Mouse (Mus musculus): ENCODE data around the gene Stk16. TPM values are rescaled to one million over a fixed set of nuclear protein-coding genes. Genes with fewer than 3 reads are reported as not detected.

Gene Stk16
- polyA plus RNA-seq, 1 experiment from 2014 or later = 101 TPM

DNA sequence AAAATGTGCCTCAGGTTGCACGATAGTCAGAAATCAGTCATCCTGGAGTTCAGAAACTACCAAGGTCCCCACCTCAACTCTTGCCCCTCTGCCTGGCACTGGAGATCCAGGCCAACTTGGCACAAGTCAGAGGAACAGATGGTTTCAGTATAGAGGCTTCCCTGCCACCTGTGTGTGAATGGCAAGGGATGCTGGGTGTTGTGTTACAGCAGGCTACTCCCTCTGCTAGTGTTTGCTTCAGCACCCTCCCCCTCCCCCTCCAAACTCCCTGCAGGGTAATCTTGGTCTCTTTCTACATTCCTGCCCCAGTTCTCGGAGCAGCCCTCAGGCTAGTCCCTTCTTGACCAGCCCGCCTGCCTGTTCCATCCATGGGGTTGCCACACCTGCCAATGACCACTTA is 39.9 kb downstream of the Stk16 start:
- ATAC-seq (no peak), DNase-seq (no peak)
- Histone ChIP-seq H3K4me3 (ENCODE audit: low read depth, low read length) (no peak overlapping the region), H3K4me1 (ENCODE audit: insufficient read depth) (peaks cover 11% of the 10 kb centered on the region), H3K9me3 (ENCODE audit: low read length) (no peaks in the 10 kb centered on the region), H3K27me3 (ENCODE audit: insufficient read depth, low read length) (no peaks in the 10 kb centered on the region), H3K9ac (replicated peaks) (no peak overlapping the region), H3K4me2 (ENCODE audit: low read depth, low read length) (no peak overlapping the region), H3K27ac (ENCODE audit: low read depth) (no peak overlapping the region), H3K36me3 (replicated peaks; ENCODE audit: insufficient read depth, low read length) (no peaks in the 10 kb centered on the region)
- WGBS (ENCODE audit: insufficient replicate concordance) = 91% methylated on average over 3 of the region's 3 CpGs
- TF ChIP-seq EP300 (IDR thresholded peaks at IDR 0.05; ENCODE audit: low read depth) (no peak), CTCF (IDR thresholded peaks at IDR 0.05; ENCODE audit: low read depth) (no peak)

DNA sequence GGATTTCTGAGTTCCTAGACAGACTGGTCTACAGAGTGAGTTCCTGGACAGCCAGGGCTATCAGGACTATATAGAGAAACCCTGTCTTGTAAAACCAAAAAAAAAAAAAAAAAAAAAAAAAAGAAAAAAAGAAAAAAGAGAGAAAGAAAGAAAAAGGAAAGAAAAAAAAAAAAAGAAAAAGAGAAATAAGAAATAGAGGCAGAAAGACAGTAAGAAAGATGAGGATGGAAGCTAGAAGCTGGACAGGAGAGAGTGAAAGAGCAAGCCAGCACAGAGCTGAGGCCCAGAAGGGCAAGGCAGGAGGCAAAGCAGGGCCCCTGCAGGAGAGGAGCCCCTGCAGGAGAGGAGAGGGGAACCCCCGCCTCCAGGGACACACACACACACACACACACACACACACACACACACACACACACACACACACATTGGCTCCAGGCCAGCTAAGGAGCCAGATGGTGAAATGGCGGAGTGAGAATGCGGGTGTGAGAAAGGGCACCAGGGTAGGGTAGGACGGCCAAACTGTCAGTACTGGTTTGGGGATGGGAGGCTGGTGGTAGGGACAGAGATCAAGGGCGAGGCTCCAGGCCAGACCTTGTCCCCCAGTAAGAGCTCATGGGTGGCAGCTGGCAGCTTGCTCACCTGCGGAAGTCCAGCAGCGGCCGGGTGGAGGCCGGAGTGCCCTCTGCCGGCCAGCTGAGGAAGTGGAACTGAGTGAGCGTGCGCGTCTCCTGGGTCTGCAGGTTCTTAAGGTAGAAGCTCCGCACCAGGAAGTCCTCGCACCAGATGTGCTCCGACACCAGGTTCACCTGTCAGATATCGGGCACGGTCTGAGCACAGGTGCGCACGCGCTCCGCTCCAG is 40.7 kb downstream of the Stk16 start:
- Histone ChIP-seq H3K9me3 (ENCODE audit: low read length) (no peaks in the 10 kb centered on the region), H3K4me2 (ENCODE audit: low read depth, low read length) (peak overlapping the region; percentile 69), H3K9ac (replicated peaks) (peak overlapping the region; percentile 5), H3K27me3 (ENCODE audit: insufficient read depth, low read length) (no peaks in the 10 kb centered on the region), H3K4me1 (ENCODE audit: insufficient read depth) (peaks cover 11% of the 10 kb centered on the region), H3K27ac (ENCODE audit: low read depth) (peak overlapping the region; percentile 34; the same call in 1 of the 2 replicates), H3K36me3 (replicated peaks; ENCODE audit: insufficient read depth, low read length) (no peaks in the 10 kb centered on the region), H3K4me3 (ENCODE audit: low read depth, low read length) (peak overlapping the region; percentile 25; the same call in 1 of the 2 replicates)
- whole genome bisulfite sequencing (ENCODE audit: insufficient replicate concordance) = 5% methylated on average over 21 of the region's 22 CpGs
- DNase-seq (peak; percentile 89), ATAC-seq (peak; percentile 77)
- no peak for TF ChIP-seq EP300 (IDR thresholded peaks at IDR 0.05; ENCODE audit: low read depth)
- TF ChIP-seq CTCF (IDR thresholded peaks at IDR 0.05; ENCODE audit: low read depth) = peak; percentile 98

DNA sequence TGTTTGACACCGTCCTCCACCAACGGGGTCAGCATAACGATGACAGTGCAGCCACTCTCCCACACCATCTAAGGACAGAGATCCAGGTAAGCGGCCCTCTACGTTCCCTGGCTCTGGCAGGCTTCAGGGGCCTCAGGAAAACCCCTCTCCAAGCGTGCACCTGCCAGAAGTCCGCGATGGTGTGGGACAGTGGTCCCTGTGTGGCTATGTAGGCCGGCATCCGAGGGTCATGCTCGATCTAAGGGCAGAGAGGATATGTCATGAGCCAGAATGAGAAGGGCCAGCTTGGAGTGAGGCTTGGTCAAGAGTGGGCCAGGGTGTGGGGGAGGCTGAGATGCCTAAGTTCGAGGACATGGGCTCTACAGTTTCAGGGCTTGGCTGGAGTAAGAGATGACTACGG is 41.7 kb downstream of the Stk16 start:
- no peak overlapping the region for H3K4me3 ChIP-seq (ENCODE audit: low read depth, low read length)
- no peak overlapping the region for H3K9ac ChIP-seq (replicated peaks)
- H3K9me3 ChIP-seq (ENCODE audit: low read length) = no peaks in the 10 kb centered on the region
- no peaks in the 10 kb centered on the region for H3K36me3 ChIP-seq (replicated peaks; ENCODE audit: insufficient read depth, low read length)
- TF ChIP-seq EP300 (IDR thresholded peaks at IDR 0.05; ENCODE audit: low read depth) (no peak), CTCF (IDR thresholded peaks at IDR 0.05; ENCODE audit: low read depth) (no peak)
- H3K27ac ChIP-seq (ENCODE audit: low read depth) = no peak overlapping the region
- H3K4me1 ChIP-seq (ENCODE audit: insufficient read depth) = peaks cover 11% of the 10 kb centered on the region
- H3K4me2 ChIP-seq (ENCODE audit: low read depth, low read length) = no peak overlapping the region
- WGBS (ENCODE audit: insufficient replicate concordance) = 69% methylated on average over 13 of the region's 13 CpGs
- DNase-seq (peak; percentile 16), ATAC-seq (no peak)
- H3K27me3 ChIP-seq (ENCODE audit: insufficient read depth, low read length) = no peaks in the 10 kb centered on the region

DNA sequence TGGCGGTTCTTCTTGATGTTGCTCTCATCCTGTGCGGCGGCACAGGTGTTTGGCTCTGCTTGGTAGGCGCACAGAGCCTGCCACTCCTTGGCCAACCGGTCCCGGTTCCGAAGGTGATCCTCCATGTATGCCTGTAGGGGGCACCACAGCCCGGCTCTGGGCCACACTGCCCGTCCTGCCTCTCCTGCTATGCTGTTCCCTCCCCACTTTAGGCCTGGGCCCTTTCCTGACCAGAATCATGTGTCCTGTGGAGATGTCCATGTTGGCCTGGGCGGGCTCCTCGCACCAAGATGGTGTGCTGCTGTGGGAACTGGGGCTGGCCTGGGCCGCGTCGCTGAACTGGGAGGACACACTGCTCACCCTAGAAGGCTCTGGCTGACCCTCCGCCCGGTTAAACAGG is 42.4 kb downstream of the Stk16 start:
- Histone ChIP-seq H3K36me3 (replicated peaks; ENCODE audit: insufficient read depth, low read length) (no peaks in the 10 kb centered on the region), H3K9ac (replicated peaks) (no peak overlapping the region), H3K27ac (ENCODE audit: low read depth) (no peak overlapping the region), H3K4me3 (ENCODE audit: low read depth, low read length) (no peak overlapping the region), H3K4me2 (ENCODE audit: low read depth, low read length) (no peak overlapping the region), H3K27me3 (ENCODE audit: insufficient read depth, low read length) (no peaks in the 10 kb centered on the region), H3K9me3 (ENCODE audit: low read length) (no peaks in the 10 kb centered on the region), H3K4me1 (ENCODE audit: insufficient read depth) (peaks cover 11% of the 10 kb centered on the region)
- WGBS (ENCODE audit: insufficient replicate concordance) = 71% methylated on average over 16 of the region's 16 CpGs
- TF ChIP-seq EP300 (IDR thresholded peaks at IDR 0.05; ENCODE audit: low read depth) (no peak), CTCF (IDR thresholded peaks at IDR 0.05; ENCODE audit: low read depth) (peak; percentile 38)
- DNase-seq = peak; percentile 30
- ATAC-seq = no peak

DNA sequence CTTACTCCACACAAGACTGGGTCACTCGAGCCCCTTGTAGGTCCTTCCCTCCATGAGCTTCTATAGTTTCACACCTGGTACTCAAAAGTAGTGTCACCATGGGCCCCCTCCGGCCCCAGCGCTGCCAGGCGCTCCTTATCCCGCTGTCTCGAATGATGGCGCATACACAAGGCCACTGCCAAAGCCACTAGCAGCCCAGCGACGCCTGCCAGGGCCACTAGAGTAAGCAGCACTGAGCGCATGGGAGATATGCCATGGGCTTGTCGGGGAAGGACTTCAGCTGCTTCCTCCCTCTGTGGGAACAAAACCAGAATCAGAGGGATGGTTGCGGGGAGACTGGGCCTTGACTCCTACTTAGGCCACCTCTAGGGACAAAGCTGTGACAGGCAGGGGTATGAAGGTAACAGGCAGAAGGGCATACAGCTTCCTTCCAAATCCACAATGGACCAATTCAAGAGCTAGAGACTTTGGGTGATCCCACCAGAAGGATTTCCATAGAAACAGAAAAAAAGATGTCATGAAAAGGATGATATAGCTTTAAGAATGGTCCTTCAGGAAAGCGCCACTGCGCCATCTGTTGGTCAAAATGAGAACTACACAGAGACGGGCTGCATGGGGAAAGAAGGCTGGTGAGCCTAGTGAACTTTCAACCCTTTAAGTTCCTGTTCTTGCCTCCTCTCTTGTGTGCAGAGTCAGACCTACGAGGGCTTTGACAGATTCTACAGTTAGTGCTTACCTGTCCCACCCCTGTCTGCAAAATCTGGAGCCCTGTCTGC is 43.4 kb downstream of the Stk16 start:
- DNase-seq = peak; percentile 90
- H3K9ac ChIP-seq (replicated peaks) = no peak overlapping the region
- H3K4me2 ChIP-seq (ENCODE audit: low read depth, low read length) = no peak overlapping the region
- H3K27ac ChIP-seq (ENCODE audit: low read depth) = no peak overlapping the region
- TF ChIP-seq EP300 (IDR thresholded peaks at IDR 0.05; ENCODE audit: low read depth) (no peak), CTCF (IDR thresholded peaks at IDR 0.05; ENCODE audit: low read depth) (peak; percentile 95)
- no peaks in the 10 kb centered on the region for H3K9me3 ChIP-seq (ENCODE audit: low read length)
- 58% methylated on average over 16 of the region's 16 CpGs for WGBS (ENCODE audit: insufficient replicate concordance)
- no peaks in the 10 kb centered on the region for H3K36me3 ChIP-seq (replicated peaks; ENCODE audit: insufficient read depth, low read length)
- H3K27me3 ChIP-seq (ENCODE audit: insufficient read depth, low read length) = no peaks in the 10 kb centered on the region
- ATAC-seq = no peak
- H3K4me3 ChIP-seq (ENCODE audit: low read depth, low read length) = no peak overlapping the region
- H3K4me1 ChIP-seq (ENCODE audit: insufficient read depth) = peaks cover 6% of the 10 kb centered on the region; the same call in 1 of the 2 replicates

DNA sequence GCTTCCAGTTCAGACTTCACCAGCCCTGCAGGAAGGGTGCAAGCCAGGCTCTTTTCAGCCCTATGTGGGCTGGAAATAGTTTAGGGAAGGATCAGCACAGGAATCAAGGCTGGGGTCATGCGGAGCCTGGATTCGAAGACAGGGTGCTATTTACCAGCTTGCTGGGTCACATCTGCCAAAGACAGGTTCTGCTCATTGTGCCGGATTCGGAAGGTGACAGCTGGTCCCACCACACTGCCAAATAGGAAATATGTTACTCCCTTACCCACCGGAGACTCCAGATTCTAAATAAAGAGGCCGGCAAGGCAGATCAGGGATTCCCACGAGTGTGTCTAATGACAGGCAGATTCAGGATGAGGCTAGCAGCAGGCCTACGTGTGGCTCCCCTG is 44.0 kb downstream of the Stk16 start:
- no peaks in the 10 kb centered on the region for H3K36me3 ChIP-seq (replicated peaks; ENCODE audit: insufficient read depth, low read length)
- peaks cover 6% of the 10 kb centered on the region; the same call in 1 of the 2 replicates for H3K4me1 ChIP-seq (ENCODE audit: insufficient read depth)
- no peak overlapping the region for H3K9ac ChIP-seq (replicated peaks)
- 77% methylated on average over 8 of the region's 8 CpGs for WGBS (ENCODE audit: insufficient replicate concordance)
- TF ChIP-seq EP300 (IDR thresholded peaks at IDR 0.05; ENCODE audit: low read depth) = no peak
- TF ChIP-seq CTCF (IDR thresholded peaks at IDR 0.05; ENCODE audit: low read depth) = no peak
- H3K27ac ChIP-seq (ENCODE audit: low read depth) = no peak overlapping the region
- no peaks in the 10 kb centered on the region for H3K9me3 ChIP-seq (ENCODE audit: low read length)
- no peak overlapping the region for H3K4me3 ChIP-seq (ENCODE audit: low read depth, low read length)
- DNase-seq = no peak
- H3K27me3 ChIP-seq (ENCODE audit: insufficient read depth, low read length) = no peaks in the 10 kb centered on the region
- ATAC-seq = no peak
- no peak overlapping the region for H3K4me2 ChIP-seq (ENCODE audit: low read depth, low read length)

Measured in liver, postnatal 0 days (tissue).